Mouse (Mus musculus) ovary, adult 18-20 months (tissue): ENCODE measurements at regions not wholly inside any gene's neighbourhood (a gene's known extent, or its start where the extent isn't known, plus 50 kb on each side); places are given as distances from the start of the nearest gene placed in this dataset.

Experiments
- DNase-seq: peaks from one replicate; pipeline ENCODE4 v3.0.0; 2022; ENCODE audit warnings: low spot score, mixed read lengths

- DNase-seq: no peak
These were observed 157.1 kb upstream of the Gm15217 start for GRCm38 (mm10) chr14:46221897-46222669.

GRCm38 (mm10) chr14:46223008-46223407 lies 156.2 kb upstream of the Gm15217 start:
- DNase-seq: no peak

- no peak for DNase-seq
These were observed 154.7 kb upstream of the Gm15217 start for GRCm38 (mm10) chr14:46224421-46224950.

- DNase-seq: no peak
These were observed 153.2 kb upstream of the Gm15217 start for GRCm38 (mm10) chr14:46225851-46226608.

GRCm38 (mm10) chr14:46234040-46234439 lies 145.2 kb upstream of the Gm15217 start:
- DNase-seq: no peak

GRCm38 (mm10) chr14:46234835-46235234 lies 144.4 kb upstream of the Gm15217 start:
- no peak for DNase-seq

- no peak for DNase-seq
These were observed 139.0 kb upstream of the Gm15217 start for GRCm38 (mm10) chr14:46240046-46240800.

- DNase-seq: no peak
These were observed 138.3 kb upstream of the Gm15217 start for GRCm38 (mm10) chr14:46240896-46241295.

GRCm38 (mm10) chr14:46247491-46248484 lies 131.4 kb upstream of the Gm15217 start:
- no peak for DNase-seq

- DNase-seq: no peak
These were observed 130.1 kb upstream of the Gm15217 start for GRCm38 (mm10) chr14:46249141-46249540.

- no peak for DNase-seq
These were observed 124.0 kb upstream of the Gm15217 start for GRCm38 (mm10) chr14:46255261-46255660.

- no peak for DNase-seq
These were observed 122.9 kb upstream of the Gm15217 start for GRCm38 (mm10) chr14:46256336-46256735.

- no peak for DNase-seq
These were observed 121.9 kb upstream of the Gm15217 start for GRCm38 (mm10) chr14:46257311-46257710.

GRCm38 (mm10) chr14:46258551-46258950 lies 120.7 kb upstream of the Gm15217 start:
- no peak for DNase-seq

GRCm38 (mm10) chr14:46260291-46260980 lies 118.8 kb upstream of the Gm15217 start:
- DNase-seq: no peak

GRCm38 (mm10) chr14:46275455-46275854 lies 103.8 kb upstream of the Gm15217 start:
- DNase-seq: no peak

GRCm38 (mm10) chr14:46276926-46277831 lies 102.0 kb upstream of the Gm15217 start:
- no peak for DNase-seq

GRCm38 (mm10) chr14:46277832-46278611 lies 101.2 kb upstream of the Gm15217 start:
- no peak for DNase-seq

- no peak for DNase-seq
These were observed 86.8 kb upstream of the Gm15217 start for GRCm38 (mm10) chr14:46292398-46292797.
